Mouse (Mus musculus): ENCODE measurements at regions not wholly inside any gene's neighbourhood (a gene's known extent, or its start where the extent isn't known, plus 50 kb on each side); places are given as distances from the start of the nearest gene placed in this dataset.

DNA sequence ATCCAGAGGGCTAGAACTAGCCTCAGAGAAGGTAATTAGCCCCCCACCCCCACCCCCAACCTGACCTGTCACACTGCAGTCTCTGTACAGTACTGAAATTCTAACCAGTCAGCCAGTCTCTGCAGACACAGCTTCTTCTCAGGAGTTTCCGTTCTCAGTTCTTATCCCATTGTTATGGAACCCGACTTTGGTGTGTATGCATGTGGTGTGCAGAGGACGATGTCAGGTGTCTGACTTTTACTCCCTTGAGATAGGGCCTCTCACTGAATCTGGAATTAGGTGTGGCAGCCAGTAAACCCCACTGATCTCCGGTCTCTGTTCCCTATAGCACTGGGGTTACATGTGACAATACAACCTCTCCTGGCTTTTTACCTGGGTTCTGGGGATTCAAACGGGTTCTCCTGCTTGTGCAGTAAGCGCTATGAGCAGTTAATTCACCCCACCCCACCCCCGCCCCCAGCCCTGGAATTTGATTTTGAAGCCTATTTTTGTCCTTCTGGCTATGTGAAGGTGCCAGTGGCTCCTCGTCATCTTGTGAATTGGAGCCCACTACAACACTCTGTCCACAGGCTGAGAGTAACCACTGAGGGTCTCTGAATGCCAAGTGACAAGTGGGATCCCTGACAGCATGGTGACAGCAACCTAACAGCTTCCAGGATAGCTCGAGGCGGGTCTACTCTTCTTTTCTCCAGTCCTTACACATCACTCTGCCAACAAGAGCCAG, 429.4 kb downstream of the Fut8 start:
- DNase-seq: no peak

DNA sequence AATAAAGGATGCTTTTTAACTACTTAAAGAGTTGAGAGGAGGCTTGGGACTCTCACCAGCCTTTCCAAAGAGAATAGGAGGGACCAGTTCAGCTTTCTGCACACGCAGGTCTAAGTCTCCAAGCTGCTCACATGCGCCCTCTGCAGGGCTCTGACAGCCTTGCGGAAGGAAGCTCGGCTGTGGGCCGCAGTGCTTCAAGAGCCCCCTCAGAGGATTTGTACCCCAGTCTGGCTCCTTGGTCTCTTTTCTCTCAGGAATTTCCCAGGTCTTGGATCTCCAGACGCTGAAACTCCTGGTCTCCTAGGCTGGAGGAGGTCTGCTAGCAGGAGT, 429.9 kb downstream of the Fut8 start:
- DNase-seq: peak; percentile 20 to 74

DNA sequence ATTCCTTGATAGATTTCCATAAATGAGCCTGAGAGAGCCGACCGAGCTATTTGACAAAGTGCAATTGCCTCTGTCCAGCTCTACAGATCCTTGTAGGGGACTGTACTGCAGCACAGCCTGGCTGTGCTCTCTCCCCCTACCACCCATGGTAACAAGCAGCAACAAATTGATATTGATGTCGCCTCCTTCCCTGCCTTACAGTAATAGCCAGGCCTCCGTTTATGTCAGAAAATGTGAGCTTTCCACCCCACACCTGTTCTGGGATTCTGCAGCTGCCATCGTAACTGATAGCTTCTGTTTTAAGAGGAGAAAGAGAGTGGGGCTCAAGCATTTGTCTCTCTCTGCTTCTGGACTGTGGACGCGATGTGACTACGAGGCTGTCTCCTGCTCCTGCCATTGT, 432.6 kb downstream of the Fut8 start:
- no peak for DNase-seq

DNA sequence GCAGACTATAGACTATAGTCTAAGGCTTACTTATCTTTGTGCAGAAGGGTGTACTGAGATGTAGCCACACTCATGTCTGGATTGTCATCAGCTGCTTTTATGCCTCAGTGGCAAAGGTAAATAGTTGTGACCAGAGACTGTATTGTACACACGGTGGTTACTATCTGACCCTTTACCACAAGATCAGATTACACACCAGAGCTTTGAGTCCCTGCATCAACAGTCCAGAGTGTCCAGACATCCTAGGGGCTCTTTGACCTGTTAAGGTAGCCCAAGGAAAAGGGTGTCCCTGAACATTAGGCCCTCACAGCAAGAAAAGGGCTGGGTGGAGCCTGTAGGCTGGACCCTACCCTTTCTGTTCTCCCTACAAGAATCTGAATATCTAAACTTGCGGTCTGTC, 436.4 kb downstream of the Fut8 start:
- DNase-seq: no peak

DNA sequence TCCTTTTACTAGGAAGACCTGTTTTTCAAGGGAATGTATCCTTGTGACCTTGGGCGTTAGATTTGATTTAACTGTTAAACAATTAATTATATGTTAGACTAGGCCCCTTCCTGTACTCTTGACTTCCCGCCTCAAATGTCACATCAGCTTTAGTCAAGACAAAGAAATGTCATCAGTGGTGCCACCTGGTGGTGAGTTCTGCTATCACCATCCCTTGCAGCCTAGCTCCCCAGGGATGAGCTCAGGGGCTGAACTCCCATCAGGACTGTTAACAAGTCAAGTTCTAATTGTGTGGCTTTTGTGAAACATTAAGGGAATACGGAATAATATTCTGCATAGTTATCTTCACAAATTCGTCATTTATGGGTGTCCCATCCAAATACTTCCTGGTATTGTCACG, 436.8 kb downstream of the Fut8 start:
- DNase-seq: peak; percentile 15 to 60

DNA sequence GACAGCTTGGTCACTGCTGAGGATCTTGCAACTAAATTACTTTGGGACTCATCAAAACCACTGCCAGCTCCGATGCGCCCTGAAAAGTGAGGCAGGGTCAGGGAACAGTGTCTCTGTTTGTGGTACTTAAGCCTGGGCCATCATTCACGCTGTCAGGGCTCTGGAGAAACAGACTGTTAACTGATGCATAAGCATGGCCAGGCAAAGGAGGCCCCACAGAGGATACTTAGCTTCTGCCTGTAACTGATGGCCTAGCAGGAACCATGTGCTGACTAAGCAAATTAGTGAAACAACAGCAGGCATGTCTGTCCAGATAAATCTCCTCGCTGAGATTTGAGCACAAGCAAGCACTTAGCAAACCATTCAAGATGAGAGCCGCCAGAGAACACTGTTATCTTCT, 440.1 kb downstream of the Fut8 start:
- no peak for DNase-seq

DNA sequence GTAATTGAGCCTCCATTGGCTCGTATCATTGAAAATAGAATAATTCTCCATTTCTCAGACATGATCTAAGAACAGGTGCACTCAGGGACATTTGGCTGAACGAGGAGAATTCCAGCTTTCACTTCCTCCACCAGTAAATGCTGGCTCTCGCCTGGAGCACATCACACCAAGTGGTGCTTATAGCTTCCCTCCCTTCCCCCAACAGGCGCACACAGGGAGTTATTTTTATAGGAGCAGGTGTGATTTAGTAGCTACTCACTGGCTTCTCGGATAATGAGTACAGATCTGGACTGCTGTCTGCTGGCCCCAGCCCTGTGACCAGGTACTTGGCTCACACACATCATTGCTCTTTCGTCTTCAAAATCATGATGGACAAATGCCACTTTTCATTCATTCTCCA, 456.2 kb downstream of the Fut8 start:
- no peak for DNase-seq

DNA sequence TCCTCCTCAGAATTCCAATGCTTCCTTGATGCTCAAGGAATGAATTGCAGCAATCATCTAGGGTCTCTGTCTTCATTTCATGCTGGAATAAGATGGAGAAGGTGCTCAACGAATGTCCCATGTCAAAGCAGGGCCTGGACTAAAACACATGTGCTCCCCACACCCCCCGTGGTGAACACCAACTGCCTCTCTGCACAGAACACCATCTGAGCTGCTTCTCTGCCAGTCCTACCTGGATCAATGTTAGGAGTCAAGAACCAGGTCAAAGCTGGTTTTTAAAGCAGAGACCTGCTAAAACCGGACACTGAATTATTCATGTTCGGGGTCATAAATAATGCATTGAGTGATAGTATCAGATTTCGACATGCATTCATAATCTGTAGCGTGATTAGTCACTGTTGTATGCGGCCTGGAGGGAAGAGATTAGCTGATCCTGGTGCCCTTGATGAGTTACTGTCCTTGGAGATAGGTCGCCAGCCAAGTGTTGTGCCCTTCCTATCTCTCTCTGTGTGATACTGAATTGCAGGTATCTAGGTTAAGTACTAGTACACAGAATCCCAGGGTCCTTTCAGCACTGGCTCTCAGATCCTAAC, 458.2 kb downstream of the Fut8 start:
- no peak for DNase-seq

DNA sequence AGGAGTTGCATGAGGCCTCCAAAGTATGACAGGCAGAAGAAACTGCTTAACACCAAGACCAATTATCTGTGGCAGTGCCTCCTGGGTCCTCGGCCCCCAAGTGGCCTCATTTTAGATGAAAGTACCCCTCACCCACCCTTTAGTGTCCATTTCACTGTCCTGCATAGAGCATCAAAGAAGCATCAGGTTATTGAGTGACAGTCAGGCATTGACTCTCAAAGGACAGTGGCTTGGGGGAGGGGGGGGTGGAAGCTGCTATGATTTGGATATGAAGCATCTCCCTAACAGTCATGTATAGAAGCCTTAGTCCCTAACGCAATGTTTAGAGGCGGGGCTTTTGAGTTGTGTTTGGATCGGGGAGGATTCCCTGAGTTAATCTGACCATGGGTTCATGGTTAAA, 458.7 kb downstream of the Fut8 start:
- DNase-seq: no peak

DNA sequence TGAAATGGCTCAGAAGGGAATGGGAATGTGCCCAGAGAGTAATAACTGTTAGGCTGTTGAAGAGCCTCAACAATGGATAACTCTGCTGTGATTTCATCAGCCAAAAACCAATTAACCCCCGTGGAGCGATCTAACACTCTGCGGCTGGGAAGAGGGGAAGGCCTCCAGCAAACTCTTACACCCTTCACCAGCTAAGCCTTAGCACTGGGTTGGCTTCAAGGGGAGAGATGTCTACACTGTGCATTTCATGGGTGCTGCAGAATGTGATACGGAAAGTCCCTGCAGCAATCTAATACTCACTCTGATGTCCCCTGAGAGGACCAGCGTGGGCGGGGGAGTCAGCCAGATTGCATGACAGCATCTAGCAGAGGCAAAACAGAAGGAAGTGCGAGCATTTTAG, 460.2 kb downstream of the Fut8 start:
- peak; percentile 6 to 21 for DNase-seq

DNA sequence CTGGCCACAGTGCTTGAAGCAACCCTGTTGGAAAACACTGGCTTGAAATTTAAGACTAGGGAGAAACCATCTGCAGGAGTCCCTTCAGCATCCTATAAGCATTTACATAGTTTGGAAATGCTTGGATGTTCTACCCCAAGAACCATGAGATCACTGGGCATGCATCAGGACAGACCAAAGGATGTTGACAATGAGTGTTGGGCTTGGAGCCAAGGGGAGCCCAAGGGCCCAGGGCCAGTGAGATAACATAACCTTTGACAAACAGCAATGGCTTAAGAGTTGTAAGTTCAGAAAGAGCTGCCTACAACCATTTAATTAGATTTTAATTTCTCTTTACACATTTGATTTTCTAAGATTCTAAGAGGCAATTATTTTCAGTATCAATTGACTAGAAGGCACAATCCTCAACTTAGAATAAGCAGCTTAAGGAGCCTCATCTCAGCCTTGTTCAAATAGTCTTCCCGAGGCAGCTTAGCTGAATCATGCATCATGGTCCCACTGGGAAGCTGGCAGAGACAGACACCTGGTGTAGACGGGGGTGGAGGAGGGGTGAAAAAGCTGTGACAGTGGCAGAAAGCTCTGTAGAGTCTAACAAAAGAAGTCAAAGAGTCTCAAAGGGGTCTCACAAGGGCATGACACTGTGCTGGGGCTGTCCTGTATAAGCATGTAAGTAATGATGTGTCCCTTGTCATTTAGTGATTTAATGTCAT, 462.1 kb downstream of the Fut8 start:
- DNase-seq: no peak

DNA sequence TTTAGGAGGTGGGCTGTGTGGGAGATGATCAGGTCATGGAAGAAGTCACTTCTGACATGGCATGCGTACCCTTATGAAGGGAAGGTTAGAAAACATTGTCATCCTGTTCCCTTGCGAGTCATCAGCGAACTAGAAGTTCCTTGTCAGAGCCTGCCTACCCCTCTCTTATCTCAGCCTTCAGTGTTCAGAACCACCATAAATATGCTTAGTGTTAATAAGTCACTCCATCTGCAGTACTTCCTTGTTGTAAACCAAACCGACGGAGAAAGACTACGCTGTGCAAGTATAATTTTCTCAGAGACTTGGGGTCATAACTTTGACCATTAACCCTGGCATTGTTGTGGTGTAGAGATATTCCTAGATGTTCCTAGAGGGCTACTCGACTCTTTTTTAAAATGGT, 477.6 kb downstream of the Fut8 start:
- no peak for DNase-seq

DNA sequence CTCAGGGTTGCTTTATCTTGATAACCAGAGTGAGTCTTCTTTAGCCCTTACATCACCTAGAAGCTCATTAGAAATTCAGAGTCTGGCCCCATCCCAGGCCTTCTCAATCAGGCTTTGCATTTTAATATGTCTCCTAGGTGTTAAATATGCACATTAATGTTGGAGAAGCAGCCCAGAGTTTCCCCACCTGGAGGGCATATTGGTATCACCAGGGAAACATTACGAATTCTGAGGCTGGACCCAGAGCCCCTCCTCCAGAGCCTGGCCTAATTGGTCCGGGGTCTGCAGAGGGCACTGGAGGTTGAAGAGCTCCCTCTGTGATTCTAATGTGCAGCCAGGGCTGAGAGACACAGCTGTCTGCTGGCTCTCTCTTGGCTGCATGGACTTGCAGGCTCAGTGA, 478.1 kb downstream of the Fut8 start:
- no peak for DNase-seq

DNA sequence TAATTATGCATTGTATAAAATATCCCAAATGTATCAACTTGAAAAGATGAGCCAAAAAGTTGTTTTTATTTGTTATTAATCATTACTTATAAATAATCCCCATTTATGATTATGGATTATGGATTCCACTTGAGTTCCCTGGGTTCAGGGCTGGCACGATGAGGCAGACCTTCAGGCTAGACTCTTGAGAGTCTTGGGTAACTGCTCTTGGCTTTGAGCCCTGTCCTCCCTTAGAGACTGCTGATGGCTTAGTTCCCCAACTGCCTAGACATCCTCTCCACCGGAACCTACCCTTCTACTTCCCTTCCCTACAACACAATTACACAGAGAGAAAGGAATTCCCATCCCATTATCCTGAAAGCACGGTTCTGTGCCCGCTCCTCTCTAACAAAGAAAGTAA, 466.3 kb upstream of the Gm6657 start:
- no peak for DNase-seq

DNA sequence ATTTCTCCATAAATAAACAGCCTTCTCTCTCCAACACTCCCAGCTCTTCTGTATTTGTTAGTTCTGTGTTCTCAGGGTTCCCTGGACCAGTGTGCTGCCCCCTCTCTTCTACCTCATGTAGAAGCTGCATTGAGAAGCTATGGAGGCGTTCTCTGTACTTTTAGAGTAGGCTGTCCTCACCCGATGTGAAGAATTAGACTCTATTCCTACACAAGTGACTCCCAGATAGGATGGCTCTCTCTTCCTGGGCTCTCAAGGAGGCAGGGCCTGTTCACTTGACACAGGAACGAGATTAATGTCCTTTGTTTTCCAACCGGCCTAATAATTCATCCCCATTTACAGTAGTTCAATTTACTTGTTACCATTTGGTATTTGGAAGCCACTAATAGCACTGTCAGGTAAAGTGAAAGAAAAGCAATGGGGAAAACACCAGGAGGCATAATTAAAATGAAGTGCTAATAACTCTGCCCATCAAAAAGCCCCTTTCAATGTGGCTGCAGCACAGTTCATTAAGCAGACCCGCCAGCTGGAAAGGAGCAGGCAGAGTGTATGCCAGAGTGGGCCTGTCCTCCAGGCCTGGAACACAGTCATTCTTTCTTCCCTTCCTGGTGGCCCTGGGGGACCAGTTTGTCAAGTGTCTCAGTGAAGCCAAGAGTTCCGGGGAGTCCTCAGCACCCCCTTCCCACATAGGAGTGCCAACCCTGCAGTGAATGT, 454.8 kb upstream of the Gm6657 start:
- DNase-seq: no peak

DNA sequence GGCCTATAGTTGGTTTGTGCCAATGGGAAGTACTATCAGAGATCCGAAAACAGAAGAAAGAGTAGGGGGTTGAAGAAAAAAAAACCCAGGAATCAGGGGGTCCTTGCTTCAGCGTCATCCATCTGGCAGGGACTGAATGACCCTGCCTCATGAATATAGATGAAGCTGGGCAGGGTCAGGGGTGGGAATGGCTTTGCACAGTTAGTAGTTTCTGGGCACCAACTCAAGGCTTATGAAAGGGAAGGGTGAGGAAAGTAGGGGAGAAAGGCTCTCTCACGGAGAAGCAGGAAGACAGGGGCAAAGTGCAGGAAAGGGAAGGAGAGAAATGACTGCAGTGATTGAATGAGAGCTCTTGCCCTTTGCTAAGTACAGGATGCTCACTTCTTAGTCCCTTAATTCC, 451.3 kb upstream of the Gm6657 start:
- no peak for DNase-seq

DNA sequence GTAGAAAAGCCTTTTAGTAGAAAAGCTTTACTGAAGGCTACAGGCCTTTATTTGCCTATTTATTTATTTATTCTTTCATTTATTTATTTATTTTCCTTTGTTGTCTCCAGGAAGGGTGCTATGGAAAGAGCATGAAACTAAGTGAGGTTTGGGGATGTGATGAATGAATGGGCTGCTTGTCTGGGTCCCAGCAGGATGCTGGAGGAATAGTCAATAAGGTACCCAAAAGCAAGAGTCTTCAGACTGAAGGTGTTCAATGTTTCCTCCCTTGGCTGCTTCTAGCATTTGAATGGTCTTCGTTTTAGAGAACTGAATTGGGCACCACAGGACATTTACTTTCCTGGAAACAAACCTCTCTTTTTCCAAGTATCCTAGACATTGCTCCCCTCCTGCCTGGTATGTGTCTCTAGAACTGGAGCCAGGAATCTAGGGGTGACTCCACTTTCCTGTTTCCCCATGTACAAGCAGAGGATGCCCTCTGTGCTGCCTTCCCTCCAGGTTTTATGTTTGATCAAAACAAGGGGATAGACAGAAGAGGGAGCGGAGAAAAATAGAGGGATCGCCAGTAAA, 444.5 kb upstream of the Gm6657 start:
- DNase-seq: no peak

DNA sequence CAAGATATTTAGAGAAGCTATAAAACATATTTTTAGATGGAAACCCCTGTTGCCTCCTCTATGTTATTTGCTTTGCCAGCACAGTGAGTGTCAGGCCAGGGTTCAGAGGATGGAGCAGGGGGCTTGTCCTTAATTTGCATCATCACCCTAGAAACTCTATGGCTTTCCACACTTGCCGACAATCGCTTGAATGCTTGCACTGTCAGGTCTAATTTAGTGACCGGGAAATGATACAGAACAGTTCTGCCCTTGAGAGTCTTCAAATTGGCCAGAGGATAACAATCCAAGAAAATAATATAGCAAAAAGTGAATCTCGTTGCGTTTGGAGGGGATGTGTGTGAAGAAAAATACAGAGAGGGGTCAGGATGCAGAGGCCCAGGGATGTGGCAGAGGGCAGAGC, 441.9 kb upstream of the Gm6657 start:
- no peak for DNase-seq

DNA sequence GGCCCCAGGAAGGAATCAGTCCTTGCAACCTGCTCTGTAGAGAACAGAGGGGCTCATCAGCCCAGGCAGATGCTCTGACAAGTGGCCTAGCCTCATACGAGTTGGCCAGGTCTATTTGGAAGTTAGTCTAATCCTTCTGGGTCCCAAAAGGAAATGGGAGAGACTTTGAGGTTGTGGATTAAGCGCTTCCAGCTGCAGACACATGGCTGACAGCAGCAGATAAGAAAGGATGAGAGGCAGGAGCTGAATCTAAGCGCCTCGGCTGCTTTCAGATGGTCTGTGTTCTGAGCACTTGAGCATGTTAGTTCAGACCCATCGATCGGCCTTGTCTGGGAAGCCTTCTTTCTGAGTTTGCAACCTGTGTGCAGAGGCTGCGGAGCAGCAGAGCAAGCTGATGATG, 438.0 kb upstream of the Gm6657 start:
- DNase-seq: no peak

DNA sequence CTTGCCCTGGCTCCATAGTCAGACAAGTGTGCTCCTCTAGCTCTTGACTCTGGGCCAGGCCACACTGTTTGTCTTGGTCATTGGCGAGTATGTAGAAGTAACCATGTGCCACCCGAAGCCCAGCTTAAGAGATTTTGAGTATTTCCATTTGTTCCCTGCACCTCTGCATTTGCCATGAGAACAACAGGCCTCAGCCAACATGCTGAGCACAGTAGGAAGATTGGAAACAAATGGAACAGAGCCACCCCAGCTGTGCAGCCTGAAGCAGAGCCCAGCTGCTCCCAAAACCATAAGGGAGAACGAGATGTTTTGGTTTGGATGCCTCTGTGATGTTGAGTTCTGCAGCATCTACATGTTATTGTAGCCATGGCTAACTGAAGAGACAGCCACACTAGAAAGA, 433.1 kb upstream of the Gm6657 start:
- DNase-seq: no peak

DNA sequence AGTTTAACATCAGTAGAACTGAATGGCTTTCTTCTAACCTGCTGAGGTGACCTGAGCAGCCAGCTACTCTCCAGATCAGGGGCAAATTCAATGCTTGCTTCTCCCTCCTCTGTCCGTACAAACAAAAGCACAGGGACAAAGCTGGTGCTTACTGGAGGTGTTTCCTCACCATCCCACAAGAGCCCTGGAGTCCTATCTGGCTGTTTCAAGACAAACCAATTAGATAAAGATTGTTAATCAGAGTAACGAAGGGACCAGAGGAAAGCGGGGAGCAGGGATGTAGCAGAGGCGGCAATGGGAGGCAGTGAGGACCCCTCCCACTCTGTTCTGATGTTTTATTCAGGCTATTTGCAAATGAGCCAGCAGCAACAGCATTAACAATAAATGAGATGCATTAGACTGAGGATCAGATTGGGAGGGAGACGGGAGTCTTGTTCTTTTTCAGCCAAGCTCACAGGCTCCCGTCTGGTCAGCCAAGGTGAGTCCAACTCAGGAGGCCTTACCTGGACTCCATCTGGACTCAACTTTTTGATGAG, 418.0 kb upstream of the Gm6657 start:
- no peak for DNase-seq

DNA sequence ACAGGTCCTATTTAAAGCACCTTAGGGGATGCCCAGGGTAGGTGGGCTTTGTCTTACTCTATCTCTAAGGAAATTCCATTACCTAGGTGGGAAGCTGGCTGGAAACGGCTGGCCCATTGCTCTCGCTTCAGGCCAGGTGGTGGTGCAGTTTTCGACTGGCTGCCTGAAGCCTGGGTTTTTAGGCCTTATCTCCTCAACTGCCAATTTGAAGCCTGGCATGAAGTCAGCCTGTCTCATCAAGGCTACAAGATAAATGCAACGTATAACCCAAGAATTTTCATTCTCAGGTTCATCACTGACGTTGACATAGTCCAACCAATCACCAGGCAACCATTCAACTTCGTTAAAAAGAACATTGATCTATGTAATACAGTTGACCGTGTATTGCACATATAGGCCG, 417.3 kb upstream of the Gm6657 start:
- DNase-seq: no peak

All from spleen, adult 18-20 months (tissue).